Mouse (Mus musculus): Measurements from ENCODE around the gene Mlip.
A peak's percentile ranks its signal among the peaks of the same experiment; 100 is the strongest.
"Not testable (repeated sequence)": the region's sequence is repeated elsewhere in the genome, so short reads cannot be mapped to it uniquely, and the experiment has no call there.

Mlip gene

GRCm38 (mm10) chr9:77352432-77353175, at the start of gene Mlip:
TSS of gene Mlip (minus strand) at chr9:77352969.
- DNase-seq (ENCODE audit: low spot score), result no peak

GRCm38 (mm10) chr9:77399801-77400200, 47.0 kb upstream of the Mlip start:
- DNase-seq (ENCODE audit: low spot score), result no peak

GRCm38 (mm10) chr9:77398856-77399631, 46.3 kb upstream of the Mlip start:
- DNase-seq (ENCODE audit: low spot score), result no peak

GRCm38 (mm10) chr9:77397027-77397426, 44.3 kb upstream of the Mlip start:
- no peak for DNase-seq (ENCODE audit: low spot score)

- DNase-seq (ENCODE audit: low spot score), result no peak
These were observed 38.5 kb upstream of the Mlip start for GRCm38 (mm10) chr9:77391248-77391647.

GRCm38 (mm10) chr9:77388956-77389355, 36.2 kb upstream of the Mlip start:
- no peak for DNase-seq (ENCODE audit: low spot score)

- no peak for DNase-seq (ENCODE audit: low spot score)
These were observed 34.0 kb upstream of the Mlip start for GRCm38 (mm10) chr9:77386751-77387150.

GRCm38 (mm10) chr9:77385611-77386010, 32.8 kb upstream of the Mlip start:
- DNase-seq (ENCODE audit: low spot score), result no peak

- DNase-seq (ENCODE audit: low spot score), result no peak
These were observed 31.9 kb upstream of the Mlip start for GRCm38 (mm10) chr9:77384651-77385050.

GRCm38 (mm10) chr9:77383951-77384350, 31.2 kb upstream of the Mlip start:
- no peak for DNase-seq (ENCODE audit: low spot score)

- no peak for DNase-seq (ENCODE audit: low spot score)
These were observed 29.7 kb upstream of the Mlip start for GRCm38 (mm10) chr9:77382514-77382913.

GRCm38 (mm10) chr9:77381565-77381964, 28.8 kb upstream of the Mlip start:
- DNase-seq (ENCODE audit: low spot score), result peak; percentile 69

- DNase-seq (ENCODE audit: low spot score), result peak; percentile 34
These were observed 26.9 kb upstream of the Mlip start for GRCm38 (mm10) chr9:77379625-77380024.

GRCm38 (mm10) chr9:77377696-77378095, 24.9 kb upstream of the Mlip start:
- DNase-seq (ENCODE audit: low spot score), result no peak

- DNase-seq (ENCODE audit: low spot score), result no peak
These were observed 24.3 kb upstream of the Mlip start for GRCm38 (mm10) chr9:77377082-77377481.

GRCm38 (mm10) chr9:77376561-77376960, 23.8 kb upstream of the Mlip start:
- DNase-seq (ENCODE audit: low spot score), result no peak

- DNase-seq (ENCODE audit: low spot score), result no peak
These were observed 17.9 kb upstream of the Mlip start for GRCm38 (mm10) chr9:77370706-77371105.

- no peak for DNase-seq (ENCODE audit: low spot score)
These were observed 16.5 kb upstream of the Mlip start for GRCm38 (mm10) chr9:77369262-77369661.

GRCm38 (mm10) chr9:77364681-77365080, 11.9 kb upstream of the Mlip start:
- DNase-seq (ENCODE audit: low spot score), result not testable (repeated sequence)

- DNase-seq (ENCODE audit: low spot score), result no peak
These were observed 10.1 kb upstream of the Mlip start for GRCm38 (mm10) chr9:77362906-77363305.

GRCm38 (mm10) chr9:77360654-77361053, 7.9 kb upstream of the Mlip start:
- DNase-seq (ENCODE audit: low spot score), result no peak

- no peak for DNase-seq (ENCODE audit: low spot score)
These were observed 6.7 kb upstream of the Mlip start for GRCm38 (mm10) chr9:77359278-77359973.

- DNase-seq (ENCODE audit: low spot score), result no peak
These were observed 1.2 kb upstream of the Mlip start for GRCm38 (mm10) chr9:77353942-77354341.

All from lung, postnatal 25 days (tissue).